Mouse (Mus musculus): Measurements from ENCODE around the gene Plekhs1.

DNA sequence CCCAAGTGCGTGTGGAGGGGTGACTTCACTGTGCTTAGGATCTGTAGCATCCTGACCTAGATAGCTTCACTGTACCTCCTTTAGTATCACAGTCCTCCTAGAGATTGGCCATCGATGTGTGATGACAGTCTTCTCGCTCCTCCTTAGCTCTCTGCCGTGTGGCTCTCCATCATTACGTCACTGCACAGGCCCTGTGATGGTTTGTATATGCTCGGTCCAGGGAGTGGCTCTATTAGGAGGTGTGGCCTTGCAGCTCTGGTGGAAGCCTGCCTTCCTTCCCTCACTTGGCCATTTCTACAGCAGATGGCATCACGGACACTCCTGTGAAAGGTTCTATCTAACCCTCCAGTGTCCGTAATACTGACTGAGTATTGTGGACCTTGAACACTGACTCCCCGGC, 74.3 kb downstream of the Plekhs1 start:
- TF ChIP-seq CTCF (IDR thresholded peaks at IDR 0.05; ENCODE audit: low read depth, low read length) (no peak), EP300 (IDR thresholded peaks at IDR 0.05; ENCODE audit: insufficient read depth, low read depth, low read length) (no peak), POLR2A (IDR thresholded peaks at IDR 0.05; ENCODE audit: insufficient read depth, low read length) (no peak)
